Mouse (Mus musculus): ENCODE results near the gene Prep.

The Prep gene

DNA sequence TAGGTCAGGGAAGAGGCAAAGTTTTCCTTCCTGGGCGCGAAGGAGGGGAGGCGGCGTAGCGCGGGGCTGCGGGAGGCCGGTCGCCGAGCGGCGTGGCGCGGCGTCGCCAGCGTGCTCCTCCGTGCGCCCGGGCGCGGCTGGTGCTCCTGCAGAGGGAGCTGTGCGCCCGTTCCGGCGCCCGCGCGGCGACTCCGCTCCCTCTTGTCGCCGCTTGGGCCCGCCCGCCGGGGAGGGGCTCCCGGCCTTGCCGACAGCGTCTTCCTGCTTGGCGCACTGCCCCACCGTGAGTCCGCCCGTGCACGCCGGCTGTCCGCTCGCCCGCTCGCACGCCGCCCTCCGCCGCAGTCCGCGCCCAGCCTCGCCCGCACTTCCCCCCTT lies at the start of gene Prep:
Gene Prep, plus strand, starts transcription at position 273 of the 378 bp plus-strand sequence.
- peak; percentile 96 for DNase-seq

GRCm38 (mm10) chr10:45017352-45017751 lies 49.7 kb upstream of the Prep start:
- no peak for DNase-seq

DNA sequence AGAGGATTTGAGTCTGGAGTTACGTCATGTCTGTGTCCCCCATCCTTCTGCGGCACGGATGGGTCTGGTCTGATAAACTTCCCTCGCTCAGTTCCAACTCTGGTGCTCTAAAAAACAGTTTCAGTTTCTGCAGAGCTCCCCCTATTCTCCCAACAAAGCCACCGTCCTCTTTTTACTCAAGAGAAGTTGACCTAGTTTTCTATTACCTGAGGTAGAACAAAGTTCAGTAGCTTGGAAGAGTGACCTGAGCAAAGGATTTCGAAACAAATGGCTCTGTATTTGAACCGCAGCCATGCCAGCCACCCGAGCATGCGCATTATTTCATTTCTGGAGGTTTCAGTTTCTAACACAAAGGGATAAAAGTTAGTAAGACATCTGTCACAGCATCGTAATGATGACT lies 49.2 kb upstream of the Prep start:
- DNase-seq: no peak

GRCm38 (mm10) chr10:45019418-45019817 lies 47.6 kb upstream of the Prep start:
- DNase-seq: no peak

DNA sequence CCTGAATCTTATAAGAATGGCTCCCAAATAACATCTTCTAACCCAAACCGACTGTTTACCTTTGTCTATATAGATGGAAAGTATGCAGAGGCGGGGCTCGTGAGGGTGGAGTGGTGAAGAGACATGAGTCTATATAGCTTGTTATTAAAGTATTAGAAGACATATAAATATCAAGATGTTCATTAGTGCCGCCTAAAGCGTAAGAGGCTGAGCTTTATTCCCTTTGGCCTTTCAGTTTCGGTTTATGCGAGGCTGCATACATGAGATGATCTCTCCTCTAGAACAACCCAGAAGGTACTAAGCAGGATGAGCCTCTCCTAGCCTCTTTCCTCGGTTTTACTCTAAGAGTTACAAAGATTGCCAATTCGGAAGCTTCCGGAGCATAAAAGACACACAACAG lies 47.2 kb upstream of the Prep start:
- no peak for DNase-seq

GRCm38 (mm10) chr10:45020291-45020690 lies 46.7 kb upstream of the Prep start:
- DNase-seq: no peak

DNA sequence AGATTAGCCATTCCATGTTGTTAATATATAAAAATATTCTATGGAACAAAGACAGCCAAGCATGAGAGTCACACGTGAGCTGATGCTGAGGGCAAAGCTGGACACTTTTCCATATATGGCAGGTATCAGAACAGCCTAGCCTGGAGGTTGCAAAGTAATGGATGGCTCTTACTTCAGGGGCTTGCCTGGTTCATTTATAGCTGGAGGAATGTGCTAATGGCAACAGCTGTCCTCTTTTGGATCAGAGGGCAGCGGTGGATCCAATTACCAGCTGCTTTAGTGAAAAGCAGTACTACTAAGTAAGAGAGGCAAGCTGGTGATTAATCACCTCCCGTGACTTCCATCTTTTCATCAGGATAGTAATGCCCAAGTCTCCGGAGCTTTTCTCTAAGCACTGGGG lies 41.8 kb upstream of the Prep start:
- DNase-seq: no peak

DNA sequence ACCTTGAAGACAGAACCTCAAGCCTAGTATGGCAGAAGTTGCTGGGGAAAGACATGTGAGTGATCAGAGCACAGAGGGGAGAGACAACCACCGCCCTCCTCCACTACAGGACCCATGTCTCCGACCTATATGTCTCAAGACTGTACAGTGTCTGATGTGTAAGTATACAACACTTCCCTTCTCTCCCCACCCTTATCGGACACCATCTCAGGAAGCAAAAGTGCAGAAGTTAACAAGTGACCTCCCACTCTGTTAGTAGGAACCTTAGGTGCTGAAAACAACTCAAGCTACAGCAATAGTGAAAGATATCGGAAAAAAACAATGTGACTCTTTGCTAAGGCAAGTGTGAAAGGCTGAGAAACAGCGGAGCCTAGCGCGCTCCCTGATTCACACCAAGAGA lies 40.1 kb upstream of the Prep start:
- no peak for DNase-seq

DNA sequence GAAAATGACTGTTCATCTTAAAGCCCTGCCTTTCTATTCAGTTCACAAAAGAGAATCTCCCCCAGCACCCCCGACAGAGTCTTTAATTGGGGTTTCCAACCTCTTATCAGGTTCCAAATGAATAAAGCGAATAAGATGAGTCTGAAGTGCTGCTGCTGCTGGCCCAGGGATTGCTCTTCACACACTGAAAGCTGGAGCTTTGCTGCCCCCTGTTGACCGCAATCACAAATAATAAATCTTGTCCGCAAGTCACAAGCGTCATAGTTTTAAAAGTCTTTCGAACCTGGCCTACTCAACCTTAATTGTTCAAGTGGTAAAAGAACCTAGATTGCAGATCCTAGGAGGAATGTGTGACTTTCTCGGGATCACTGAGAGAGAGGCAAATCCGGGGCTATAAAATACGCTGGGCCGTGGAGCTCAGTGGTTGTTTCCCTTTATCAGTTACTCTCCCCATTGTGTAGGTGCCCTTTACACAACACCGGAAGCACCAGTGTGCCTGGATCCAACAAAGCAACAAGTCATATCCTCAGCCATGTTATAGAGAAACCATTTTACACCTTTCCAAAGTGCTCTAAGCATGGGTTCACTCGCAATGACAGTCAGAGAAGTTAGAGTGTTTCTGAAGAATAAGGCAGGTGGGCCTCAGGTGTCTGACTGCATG lies 21.6 kb upstream of the Prep start:
- DNase-seq: peak; percentile 87

DNA sequence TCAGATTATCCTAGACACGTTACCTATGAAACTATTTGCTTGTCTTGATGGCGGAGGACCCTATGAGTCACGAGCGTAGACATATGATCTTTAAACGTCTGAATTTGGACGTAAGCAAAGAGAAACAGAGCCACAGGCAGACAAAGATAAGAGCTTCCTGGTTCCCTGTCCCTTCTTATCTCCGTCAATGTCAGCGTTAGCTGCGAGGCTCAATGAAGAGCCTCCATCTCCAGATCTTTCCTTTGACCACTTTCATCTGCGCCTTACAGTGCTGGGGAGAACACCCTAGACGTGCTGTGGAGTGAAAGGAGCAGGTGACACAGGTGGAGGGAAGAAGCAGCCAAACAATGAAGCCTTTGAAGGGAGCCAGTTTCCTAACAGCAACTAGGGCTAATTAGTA lies 18.8 kb upstream of the Prep start:
- DNase-seq: no peak

- DNase-seq: peak; percentile 72
Observed at GRCm38 (mm10) chr10:45048622-45049021, 18.4 kb upstream of the Prep start.

DNA sequence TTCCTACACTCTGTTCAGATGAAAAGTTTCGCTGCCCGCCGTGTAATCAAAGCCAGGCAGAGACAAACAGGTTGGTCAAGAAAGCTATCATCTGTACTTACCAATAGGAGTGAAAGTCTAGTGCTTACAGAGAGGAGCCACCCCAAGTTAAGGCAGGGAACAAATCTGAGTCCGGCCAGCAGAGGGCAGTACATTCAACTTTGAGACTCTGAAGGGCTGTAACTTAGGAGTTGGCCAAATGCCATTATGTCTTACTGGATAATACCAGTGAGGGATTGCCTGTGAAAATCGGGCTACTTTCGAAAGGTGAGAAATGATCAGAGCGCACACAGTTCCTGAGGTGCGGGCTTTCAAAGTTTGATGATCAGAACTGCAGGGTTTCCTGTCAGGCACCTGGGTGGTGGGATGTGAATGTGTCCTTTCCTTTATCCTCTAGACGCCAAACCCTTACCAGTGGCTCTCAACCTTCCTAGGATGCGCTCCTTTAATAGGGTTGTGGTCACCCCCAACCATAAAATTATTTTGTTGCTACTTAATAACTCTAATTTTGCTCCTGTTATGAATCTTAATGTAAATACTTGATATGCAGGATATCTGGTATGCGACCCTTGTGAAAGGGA lies 15.8 kb upstream of the Prep start:
- peak; percentile 89 for DNase-seq

DNA sequence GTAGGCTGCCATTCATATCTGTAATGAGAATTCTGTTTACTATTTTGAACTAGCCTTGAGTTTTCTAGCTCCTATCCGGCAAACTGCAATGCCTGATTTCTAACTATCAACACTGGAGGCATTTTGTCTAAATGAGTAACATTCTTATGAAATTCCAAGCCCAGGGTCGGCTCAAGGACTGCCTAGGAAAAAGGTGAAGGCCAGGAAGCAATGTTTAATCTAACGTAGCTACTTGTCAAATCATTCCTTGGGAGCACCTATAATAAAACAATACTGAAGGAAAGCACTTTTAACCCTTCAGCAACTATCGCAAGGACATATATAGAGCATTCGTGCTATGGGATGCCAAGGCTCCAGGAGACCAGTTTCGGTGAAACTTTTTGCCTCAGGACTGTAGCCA lies 8.6 kb upstream of the Prep start:
- DNase-seq: no peak

GRCm38 (mm10) chr10:45060841-45061240 lies 6.2 kb upstream of the Prep start:
- no peak for DNase-seq

- no peak for DNase-seq
Observed at GRCm38 (mm10) chr10:45066131-45066930, 672 bp upstream of the Prep start.

- peak; percentile 43 for DNase-seq
Observed at GRCm38 (mm10) chr10:45067436-45067925, 478 bp downstream of the Prep start.

DNA sequence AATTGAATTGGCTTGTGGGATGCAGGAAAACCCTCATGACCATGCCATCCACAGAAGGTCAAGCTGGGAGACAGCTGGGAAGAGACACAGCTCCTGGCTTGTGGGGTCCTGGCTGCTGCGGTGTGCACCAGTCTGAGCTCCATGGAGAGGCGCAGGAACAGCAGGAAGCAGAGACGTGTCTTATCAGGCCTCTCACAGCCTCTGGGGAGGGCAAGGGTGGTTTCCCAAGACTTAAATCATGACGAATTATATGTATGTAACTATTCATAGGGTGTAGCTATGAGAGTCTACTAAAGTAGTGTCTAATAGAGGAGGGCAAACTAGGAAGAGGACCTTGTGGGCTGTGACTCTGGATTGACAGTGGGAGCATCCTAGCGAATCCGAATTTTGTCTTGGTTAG lies 2.6 kb downstream of the Prep start:
- DNase-seq: no peak

- DNase-seq: no peak
Observed at GRCm38 (mm10) chr10:45070362-45070761, 3.4 kb downstream of the Prep start.

DNA sequence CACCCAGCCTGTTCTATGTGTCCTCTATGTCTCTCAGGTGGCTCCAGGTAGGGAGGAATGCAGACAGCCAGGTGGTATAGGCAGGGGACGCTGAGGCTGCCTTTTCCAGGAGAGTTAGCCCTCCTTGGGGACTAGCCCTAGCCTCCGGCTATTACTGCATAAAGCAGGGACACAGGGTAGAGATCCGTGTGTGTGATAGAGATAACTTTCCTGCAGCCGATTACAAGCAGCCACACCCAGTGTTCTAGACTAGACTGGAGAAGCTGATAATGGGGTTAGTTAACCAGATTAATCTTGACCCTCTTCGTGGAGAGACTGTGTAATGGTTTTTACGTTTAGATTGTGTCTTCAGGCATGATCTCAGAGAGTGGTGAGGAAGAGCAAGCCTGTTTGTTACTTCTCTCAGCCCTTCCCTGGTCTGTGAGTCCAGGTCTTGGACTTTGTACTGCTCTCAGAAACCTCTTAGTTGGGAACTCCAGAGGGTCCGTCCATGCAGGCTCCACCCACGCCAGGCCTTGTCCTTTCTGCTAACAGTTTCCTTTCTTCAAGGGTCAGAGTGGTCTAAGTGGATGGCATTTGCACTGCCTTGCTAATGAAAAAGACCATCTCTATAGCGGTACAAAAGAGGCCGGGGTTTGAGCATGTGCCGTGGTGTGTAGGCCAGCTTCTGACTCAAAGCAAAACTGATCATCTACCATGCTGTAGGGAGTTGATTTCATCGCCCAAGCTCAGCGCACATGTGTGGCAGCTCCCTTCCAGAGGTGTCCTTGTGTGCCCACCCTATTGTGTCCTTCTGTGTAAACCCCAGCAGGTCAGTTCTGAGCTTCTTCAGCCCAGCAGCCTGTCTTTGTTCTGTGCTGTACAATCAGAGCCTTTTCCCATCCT lies 4.2 kb downstream of the Prep start:
- DNase-seq: no peak

DNA sequence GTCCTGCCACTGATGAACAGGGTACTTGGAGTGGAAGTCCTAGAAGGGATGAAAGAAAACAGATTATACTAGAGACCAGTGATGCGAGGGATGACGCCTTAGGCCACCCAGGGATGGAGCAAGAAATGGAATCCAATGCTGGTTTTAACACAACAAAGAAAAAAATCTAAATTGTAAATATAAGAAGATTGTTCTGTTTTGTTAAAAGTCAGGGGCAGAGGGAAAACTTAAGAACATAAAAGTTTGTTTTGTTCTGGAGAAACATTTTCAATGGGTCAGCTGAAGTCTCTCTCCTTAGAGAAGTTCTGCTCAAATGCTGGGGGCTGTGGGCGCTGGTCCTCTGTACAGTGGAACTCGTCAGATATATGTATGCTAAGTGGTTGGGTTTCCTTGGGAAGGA lies 5.3 kb downstream of the Prep start:
- DNase-seq: no peak

- DNase-seq: no peak
Observed at GRCm38 (mm10) chr10:45074543-45074942, 7.5 kb downstream of the Prep start.

DNA sequence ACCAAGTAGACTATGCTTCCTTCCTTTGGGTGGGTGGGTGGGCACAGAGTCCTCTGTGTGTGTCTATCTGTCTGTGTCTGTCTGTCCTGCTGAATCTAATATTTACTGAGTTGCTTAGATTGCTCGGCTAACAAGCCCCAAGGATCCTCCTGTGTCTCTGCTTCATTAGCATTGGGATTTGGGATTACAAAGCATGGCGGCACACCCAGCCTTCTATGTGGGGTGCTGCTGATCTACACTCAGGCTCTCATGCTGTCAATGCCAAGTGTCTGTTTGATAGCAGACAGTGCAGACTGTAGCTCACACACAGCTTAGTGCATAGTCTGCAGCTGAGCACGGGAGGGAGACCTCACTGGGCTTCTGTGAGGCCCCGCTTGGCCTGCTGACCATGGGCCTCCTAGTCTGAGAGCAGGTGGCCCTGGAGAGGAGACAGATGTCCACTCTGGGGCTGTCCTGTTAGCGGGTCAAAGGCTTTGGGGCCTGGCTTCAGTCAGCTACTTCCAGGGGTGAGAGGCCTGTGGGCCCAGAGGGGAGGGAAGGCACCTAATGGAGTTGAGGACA lies 8.6 kb downstream of the Prep start:
- DNase-seq: no peak

- DNase-seq: no peak
Observed at GRCm38 (mm10) chr10:45076585-45076984, 9.6 kb downstream of the Prep start.

Measured in lung, postnatal 10 days (tissue).